Mouse (Mus musculus) bone marrow macrophage, adult 2 months (primary cell): ENCODE data around the gene Olfr71. TPM values are rescaled to one million over a fixed set of nuclear protein-coding genes. Genes with fewer than 3 reads are reported as not detected.

Source experiments
- H3K27ac ChIP-seq: 2 replicates; pipeline ENCODE4 v1.5.1; 2012; ENCODE audit warnings: low read depth, low read length; ENCODE audit not compliant: insufficient read depth
- H3K4me1 ChIP-seq: 2 replicates; pipeline ENCODE4 v1.6.1; 2012; ENCODE audit warnings: low read length; ENCODE audit not compliant: control insufficient read depth, insufficient read depth
- H3K4me3 ChIP-seq: 2 replicates; pipeline ENCODE4 v1.5.1; 2012; ENCODE audit warnings: mild to moderate bottlenecking, low read length, moderate library complexity; ENCODE audit not compliant: insufficient read depth
- CTCF ChIP-seq: IDR thresholded peaks from 2 replicates; pipeline ENCODE4 v1.5.1; 2012; ENCODE audit warnings: low read depth, mild to moderate bottlenecking, low read length, moderate library complexity
- POLR2A ChIP-seq: IDR thresholded peaks from 2 replicates; pipeline ENCODE4 v1.6.1; 2012; ENCODE audit warnings: mild to moderate bottlenecking, low read depth, low read length, borderline replicate concordance
- polyA plus RNA-seq: library from polyadenylated mRNA; stranded (reverse); fragments of >200 nt; gene quantifications from 2 replicates; pipeline ENCODE4 v1.2.4, GENCODE M21; 2012; ENCODE audit not compliant: missing spikeins, insufficient read depth, insufficient read length

Olfr71 gene
- polyA plus RNA-seq, 1 experiment: not detected

DNA sequence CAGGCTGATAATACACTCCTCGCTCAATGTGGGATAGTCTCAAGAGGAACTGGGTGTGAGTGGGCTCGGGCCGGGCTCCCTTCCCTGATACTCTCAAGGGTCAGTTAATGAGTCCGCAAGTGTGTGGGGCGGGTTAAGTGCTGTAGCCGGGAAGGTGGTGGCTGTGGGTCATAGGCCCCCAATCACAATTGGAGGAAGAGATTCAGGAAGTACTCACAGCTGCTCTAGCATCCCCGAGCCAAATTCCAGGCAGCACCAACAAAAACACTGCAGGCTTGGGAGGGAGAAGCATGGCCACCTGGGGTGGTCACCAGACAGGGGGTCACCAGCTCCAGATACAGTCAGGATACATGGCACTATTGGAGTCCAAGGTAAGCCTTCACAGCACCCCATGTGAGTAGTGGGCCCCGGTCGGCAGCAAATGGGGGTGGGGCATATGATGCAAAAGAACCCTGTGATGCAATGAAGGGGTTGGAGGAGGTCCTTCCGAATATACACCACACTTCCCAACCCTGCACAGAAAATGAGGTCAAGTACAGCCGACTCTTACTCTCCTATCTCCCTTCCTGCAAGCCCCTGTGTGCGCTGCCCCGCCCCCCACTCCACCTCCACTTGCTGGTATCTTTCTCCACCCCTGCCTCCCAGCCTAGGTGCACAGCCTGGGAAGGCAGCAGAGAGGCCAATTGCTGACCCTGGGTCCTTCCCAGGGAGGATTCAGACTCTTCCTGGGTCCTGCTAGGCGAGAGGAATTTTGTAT is 19.9 kb upstream of the Olfr71 start, which contains the start of gene Spaar:
TSS of gene Spaar (plus strand) at position 241 of the 757 bp plus-strand sequence.
- Histone ChIP-seq H3K4me3 (no peak within 1 kb of the TSS), H3K27ac (no peak within 1 kb of the TSS), H3K4me1 (no peaks in the 10 kb centered on the region)
- TF ChIP-seq CTCF: no peak
- no peak for TF ChIP-seq POLR2A

DNA sequence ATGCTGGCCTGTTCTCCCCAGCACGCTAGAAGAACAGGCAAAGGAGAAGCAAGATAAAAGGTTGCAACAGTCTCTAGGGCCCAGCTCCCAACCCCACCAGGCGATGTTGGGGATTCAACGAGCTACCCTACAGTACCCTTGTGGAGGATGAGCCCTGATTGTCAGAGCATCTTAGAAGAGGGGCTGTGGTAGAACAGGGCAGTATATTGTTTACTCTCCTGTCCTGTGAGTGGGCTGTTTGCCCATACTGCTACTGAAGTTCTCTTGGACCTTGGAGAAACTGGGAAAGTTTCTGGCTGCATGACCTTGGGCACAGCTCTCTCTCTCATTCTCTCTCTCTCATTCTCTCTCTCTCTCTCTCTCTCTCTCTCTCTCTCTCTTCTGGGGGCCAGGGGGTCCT is 19.1 kb upstream of the Olfr71 start:
- TF ChIP-seq CTCF (no peak), POLR2A (no peak)
- no peaks in the 10 kb centered on the region for H3K4me1 ChIP-seq
- no peak overlapping the region for H3K27ac ChIP-seq
- H3K4me3 ChIP-seq: no peak overlapping the region

DNA sequence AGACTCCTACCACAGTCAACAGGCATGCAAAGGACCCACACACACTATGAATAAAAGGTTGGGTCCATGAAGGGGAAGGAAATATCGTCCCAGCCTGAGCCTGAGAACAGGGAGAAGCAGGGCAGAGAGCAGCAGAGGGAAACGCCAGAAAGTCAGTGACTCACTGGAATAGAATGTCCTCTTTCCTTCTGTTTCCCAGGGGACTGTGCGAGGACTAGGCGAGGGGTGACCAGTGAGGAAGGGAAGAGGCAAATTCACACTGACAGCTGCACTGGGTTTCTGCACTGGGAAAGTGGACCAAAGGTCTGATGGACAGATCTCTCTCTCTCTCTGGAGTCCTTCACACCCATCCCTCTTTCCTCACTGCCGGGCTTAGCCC is 18.5 kb upstream of the Olfr71 start:
- TF ChIP-seq CTCF (no peak), POLR2A (no peak)
- Histone ChIP-seq H3K4me3 (no peak overlapping the region), H3K27ac (no peak overlapping the region), H3K4me1 (no peaks in the 10 kb centered on the region)

DNA sequence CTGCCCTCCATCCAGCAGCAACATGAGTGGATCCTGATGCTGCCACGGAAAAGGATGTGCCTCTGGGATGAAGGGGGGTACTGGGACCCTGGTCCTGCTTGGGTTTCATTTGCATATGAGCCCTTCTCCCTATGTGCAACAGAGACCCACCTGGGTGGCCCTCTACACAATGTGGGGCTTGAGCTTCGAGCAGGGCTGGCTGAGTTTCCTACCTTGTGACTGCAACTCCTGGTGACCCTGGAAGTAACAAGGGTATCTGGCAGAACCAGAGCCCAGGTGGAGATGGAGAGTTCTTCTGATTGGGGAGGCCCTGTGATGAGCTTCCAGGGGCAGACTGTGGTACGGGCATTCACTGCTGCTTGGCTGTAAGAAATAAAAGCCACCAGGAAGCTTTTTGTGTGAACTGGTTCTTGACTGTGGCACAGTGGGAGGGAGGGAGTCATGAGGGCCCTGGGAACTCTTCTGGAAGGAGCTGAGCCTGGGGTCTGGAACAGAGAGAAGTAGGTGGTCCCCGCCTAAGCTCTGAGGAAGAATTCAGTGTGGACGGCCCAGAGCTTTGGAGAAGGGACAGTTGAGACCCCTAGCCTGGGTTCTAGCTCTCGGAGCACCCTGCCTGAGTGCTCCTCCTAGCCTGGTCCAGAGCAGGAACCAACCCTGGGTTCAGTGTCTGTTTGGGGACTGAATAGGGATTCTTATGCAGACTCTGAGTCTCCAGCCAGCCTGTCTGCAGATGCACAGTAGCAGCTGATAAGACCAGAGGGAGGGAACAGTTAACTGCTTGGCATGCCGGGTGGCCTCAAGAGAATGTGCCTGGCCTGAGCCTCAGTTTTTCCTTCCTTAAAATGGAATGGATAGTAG is 17.9 kb upstream of the Olfr71 start:
- H3K27ac ChIP-seq: no peak overlapping the region
- H3K4me3 ChIP-seq: no peak overlapping the region
- H3K4me1 ChIP-seq: no peaks in the 10 kb centered on the region
- TF ChIP-seq POLR2A (no peak), CTCF (no peak)

DNA sequence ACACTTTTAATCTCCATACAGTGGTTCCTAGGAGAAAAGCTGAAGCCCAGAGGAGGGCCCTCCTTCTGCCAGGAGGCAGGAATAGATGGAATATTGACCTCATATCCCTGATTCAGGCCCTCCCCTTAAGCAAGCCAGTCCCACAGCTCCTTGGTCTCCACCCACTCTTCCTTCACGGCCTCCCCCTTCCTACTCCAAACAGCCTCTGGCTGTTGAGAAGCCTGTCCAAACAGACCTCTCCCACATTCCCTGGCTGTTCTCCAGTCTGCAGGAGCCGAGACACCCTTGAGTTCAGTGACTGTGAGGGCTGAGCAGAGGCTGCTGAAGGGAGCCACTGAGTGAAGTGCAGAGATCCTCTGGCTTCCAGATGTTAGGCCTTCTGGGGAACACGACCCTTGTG is 16.9 kb upstream of the Olfr71 start, which contains the start of gene Hrct1:
TSS of gene Hrct1 (plus strand) at position 194 of the 400 bp plus-strand sequence.
- no peak within 1 kb of the TSS for H3K4me3 ChIP-seq
- no peak for TF ChIP-seq CTCF
- TF ChIP-seq POLR2A: no peak
- H3K27ac ChIP-seq: no peak within 1 kb of the TSS
- H3K4me1 ChIP-seq: no peaks in the 10 kb centered on the region

DNA sequence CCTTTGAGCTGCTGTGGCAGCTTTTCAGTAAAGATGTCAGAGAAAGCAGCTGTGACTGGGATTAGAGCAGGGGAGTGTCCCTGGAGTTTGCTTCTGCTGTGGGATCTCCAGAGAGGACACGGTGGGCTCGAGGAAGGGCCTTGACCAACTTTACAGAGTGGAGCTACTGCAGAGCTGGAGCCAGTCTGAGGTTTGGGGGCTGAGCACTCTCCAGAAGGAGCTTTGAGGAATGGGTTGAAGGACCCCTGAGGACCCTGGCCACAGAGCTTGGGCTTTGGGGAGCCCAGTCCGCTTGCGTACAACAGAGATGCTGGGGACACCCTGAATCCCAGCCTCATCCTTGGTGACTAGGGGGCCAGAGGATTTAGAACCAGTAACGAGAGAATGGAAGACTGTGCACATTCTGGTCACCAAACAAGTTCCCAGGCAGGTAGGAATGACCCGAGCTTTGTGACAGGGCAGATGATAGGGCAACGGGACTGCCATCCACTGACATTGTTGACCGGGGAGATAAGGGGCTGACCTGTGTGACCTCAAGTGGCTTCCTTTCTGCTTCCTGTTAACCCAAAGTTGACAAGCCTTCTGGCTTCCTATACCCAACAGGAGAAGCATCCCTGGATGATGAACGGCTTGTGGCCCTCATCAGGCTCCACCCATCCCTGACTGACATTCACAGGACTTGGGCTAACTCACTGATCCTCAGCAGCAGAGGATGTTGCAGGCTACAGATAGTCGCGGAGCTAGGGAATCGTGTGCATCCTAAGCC is 16.4 kb upstream of the Olfr71 start:
- no peak overlapping the region for H3K4me3 ChIP-seq
- TF ChIP-seq CTCF (no peak), POLR2A (no peak)
- H3K4me1 ChIP-seq: no peaks in the 10 kb centered on the region
- H3K27ac ChIP-seq: no peak overlapping the region

DNA sequence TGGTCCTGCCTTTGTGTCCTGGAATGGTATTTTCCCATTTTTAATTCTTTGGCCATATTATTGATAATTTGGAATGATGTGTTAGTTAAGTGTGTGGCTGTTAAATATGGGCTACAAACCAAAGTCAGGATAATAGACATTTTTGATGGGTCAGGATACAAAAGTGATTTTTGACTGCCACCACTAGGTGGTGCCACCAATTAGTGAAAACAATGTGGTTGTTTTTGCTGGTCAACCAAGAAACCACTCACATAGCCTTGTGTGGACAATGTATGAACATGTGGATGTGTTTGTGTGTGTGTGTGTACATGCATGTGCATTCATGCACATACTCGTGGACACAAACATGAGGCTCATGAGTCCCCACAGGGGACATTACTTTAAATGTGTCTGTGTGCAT is 14.7 kb upstream of the Olfr71 start:
- TF ChIP-seq CTCF (no peak), POLR2A (no peak)

DNA sequence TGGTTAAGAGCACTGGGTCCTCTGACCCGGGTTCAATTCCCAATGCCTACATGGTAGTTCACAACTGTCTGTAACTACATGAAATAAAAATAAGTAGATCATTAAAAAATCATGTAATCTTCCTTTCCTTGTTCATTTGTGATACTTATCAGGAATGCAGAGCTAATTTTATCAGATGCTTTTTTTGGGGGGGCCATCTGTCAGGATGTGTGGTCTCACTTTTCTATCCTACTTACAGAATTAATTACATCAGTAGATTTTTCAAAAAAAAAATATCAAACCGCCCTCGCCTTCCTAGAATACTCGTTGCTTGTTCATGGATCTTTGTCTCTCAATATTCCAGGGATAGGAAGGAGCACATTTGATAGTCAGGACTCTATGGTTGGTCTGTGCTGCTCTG is 12.1 kb upstream of the Olfr71 start:
- H3K27ac ChIP-seq: no peak overlapping the region
- no peaks in the 10 kb centered on the region for H3K4me1 ChIP-seq
- TF ChIP-seq CTCF (no peak), POLR2A (no peak)
- no peak overlapping the region for H3K4me3 ChIP-seq

More for the DNA sequence above, 14.7 kb upstream of the Olfr71 start:
- no peaks in the 10 kb centered on the region for H3K4me1 ChIP-seq
- H3K4me3 ChIP-seq: no peak overlapping the region
- H3K27ac ChIP-seq: no peak overlapping the region

DNA sequence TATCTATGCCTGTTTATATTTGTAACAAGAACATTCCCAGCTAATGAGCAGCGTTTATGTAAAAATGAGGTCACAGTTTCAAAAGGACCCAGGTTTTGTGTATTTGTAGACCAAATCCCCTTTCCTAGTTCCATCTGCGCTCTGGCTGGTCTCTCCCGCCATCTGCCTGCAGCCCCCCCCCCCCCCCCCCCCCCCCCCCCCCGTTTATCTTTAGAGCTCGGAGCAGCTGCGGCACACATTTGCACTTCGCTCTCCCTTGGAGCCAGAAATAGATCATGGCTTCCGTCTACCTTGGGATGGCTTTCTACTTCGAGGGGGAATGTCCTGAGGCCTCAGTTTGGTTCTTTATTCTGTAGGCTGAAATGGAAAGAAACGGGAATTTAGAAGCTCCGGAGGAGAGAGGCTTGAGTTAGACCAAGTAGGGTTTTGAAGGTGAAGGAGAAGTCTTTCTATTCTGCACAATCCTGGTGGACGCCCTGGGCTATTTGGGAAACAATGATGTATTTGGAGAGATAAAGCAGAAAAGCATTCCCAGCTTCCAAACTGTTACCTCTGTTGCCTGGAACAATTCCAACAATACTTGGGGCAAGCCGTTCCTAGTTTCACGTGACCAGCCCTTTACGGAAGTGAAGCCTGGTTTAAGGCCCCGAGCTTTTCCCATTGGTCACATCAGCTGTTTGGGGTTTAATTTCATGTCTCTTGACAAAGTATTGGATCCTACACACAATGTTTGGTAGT is 10.6 kb upstream of the Olfr71 start:
- no peak overlapping the region for H3K27ac ChIP-seq
- H3K4me3 ChIP-seq: no peak overlapping the region
- TF ChIP-seq CTCF: no peak
- TF ChIP-seq POLR2A: no peak
- no peaks in the 10 kb centered on the region for H3K4me1 ChIP-seq
